Mouse (Mus musculus): Measurements from ENCODE around the gene Zfhx3.

- no peak for TF ChIP-seq POLR2A (IDR thresholded peaks at IDR 0.05; ENCODE audit: borderline replicate concordance, low read depth, low read length)
- no peak for TF ChIP-seq CTCF (IDR thresholded peaks at IDR 0.05; ENCODE audit: low read depth, low read length)
Observed at GRCm38 (mm10) chr8:108990537-108990936, 1048.1 kb downstream of the Zfhx3 start.
